ENCODE assay signal across 8 mouse cellular contexts in the genomic region with DNA sequence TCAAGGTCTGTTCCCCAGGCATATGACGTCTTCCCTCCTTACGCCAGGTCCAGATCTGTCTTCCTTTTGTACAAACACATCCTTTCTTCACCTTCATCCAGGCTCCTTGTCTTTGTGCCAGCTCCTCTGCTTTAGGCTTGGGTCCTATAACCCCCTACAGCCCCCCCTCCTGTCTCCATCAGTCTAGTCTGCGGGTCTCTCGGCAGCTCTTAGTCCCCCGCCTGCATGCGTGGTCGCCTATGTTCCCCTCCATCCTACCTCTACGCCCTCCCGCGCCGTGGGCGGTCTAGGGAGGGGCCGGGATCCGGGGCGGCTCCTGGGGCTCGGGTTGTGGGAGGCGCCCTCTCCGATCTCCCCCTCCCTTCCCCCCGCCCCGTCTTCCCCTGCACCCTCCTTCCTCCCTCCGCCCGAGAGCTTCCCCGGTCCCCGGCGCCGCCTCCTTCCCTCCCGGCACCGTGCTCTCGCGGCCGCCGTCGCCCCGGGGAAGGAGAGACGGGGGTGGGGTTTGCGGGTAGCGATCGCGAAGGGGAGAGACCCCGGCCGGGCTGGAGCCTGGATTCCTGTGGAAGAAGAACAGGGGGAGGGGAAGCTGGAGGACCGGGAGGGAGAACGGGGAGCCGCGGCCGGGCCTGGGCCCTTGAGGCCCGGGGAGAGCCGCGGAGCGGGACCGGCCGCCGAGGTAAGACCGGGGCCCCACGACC. TPM values are rescaled to one million over a fixed set of nuclear protein-coding genes. Genes with fewer than 3 reads are reported as not detected.
DNase-seq lines count a peak whose midpoint lies in the region.

Gene Gabbr1, plus strand, starts transcription at position 356 of the 701 bp plus-strand sequence.

- DNase-seq in MEL-GATA-1-ER (ENCODE audit: extremely low read depth, low read depth), result peak; percentile 41
- DNase-seq in cerebellum, adult 8-10 months, result peak; percentile 85
- DNase-seq in frontal cortex, postnatal 10 days (ENCODE audit: low spot score in 2 of 2), result peak; percentile 70 to 82
- DNase-seq in hindbrain, embryonic 10.5 days (ENCODE audit: low spot score), result peak; percentile 83
- DNase-seq in layer of hippocampus, postnatal 14 days (ENCODE audit: low spot score in 2 of 2), result peak; percentile 78 to 80
- DNase-seq in lung, postnatal 10 days, result peak; percentile 89
- peak; percentile 85 for DNase-seq in ovary, postnatal 36 days (ENCODE audit: low spot score)
- DNase-seq in thymus, postnatal 14 days, result peak; percentile 90

- H3K4me1 ChIP-seq in hindbrain, embryonic 10.5 days (replicated peaks), result peaks cover 48% of the 10 kb centered on the region

- H3K9me3 ChIP-seq in hindbrain, embryonic 10.5 days, result no peaks in the 10 kb centered on the region

- under 1% methylated on average over 40 of the region's 55 CpGs for whole genome bisulfite sequencing in hindbrain, embryonic 10.5 days

- H3K36me3 ChIP-seq in hindbrain, embryonic 10.5 days, result no peaks in the 10 kb centered on the region

- peak within 1 kb of the TSS; percentile 96 for H3K27ac ChIP-seq in hindbrain, embryonic 10.5 days

- peaks cover 34% of the 10 kb centered on the region for H3K27me3 ChIP-seq in hindbrain, embryonic 10.5 days (ENCODE audit: insufficient read depth, poor library complexity, severe bottlenecking)

- peak within 1 kb of the TSS; percentile 92 for H3K4me3 ChIP-seq in hindbrain, embryonic 10.5 days

RNA-seq across cellular contexts. Expression of gene Gabbr1, which starts in this region (rescaled TPM):
- 10.8 and 17.0 TPM in 2 replicates for polyA plus RNA-seq in hindbrain, embryonic 10.5 days (2016; fragmentation: Nextera tagmentation; extraction: Ambion mirVana)
- total RNA-seq in layer of hippocampus, postnatal 14 days (2021), result 100 to 1,000 TPM; 609 to 643 TPM

Comparison
In these comparisons a context has a peak if more than half of its experiments do, and no peak if none do; other contexts are left out.
1. Peak in every context shown above with its lines: DNase-seq, H3K4me3 ChIP-seq and H3K27ac ChIP-seq.